In genomic region chr4:120144343-120144742, GRCm38 (mm10) we compare ENCODE assay signal across 11 mouse cellular contexts. TPM values are rescaled to one million over a fixed set of nuclear protein-coding genes. Genes with fewer than 3 reads are reported as not detected.
DNase-seq lines count a peak whose midpoint lies in the region; ATAC-seq and TF ChIP-seq lines count a peak whose summit lies in the region.
"Had no signal": no experiment of that assay in that cellular context is flagged by ENCODE, and none has a peak within 500 bp of the region (broad histone marks: within the 10 kb centered on the region; RNA-seq: fewer than 3 reads in every experiment).

No protein-coding gene starts in this region.

- H3K9ac ChIP-seq in heart, embryonic 11.5 days (ENCODE audit: low read depth, low read length): no peak overlapping the region
- H3K9ac ChIP-seq in heart, embryonic 15.5 days: no peak overlapping the region; the same call in 1 of the 2 replicates
- no peak overlapping the region for H3K9ac ChIP-seq in stomach, postnatal 0 days (ENCODE audit: low read length)
- H3K9ac ChIP-seq in neural tube, embryonic 15.5 days (replicated peaks): no peak overlapping the region
- H3K9ac ChIP-seq: liver, embryonic 15.5 days had no signal

- 63% methylated on average over 5 of the region's 5 CpGs for WGBS in heart, embryonic 11.5 days (ENCODE audit: insufficient replicate concordance)
- WGBS in heart, embryonic 15.5 days: 51% methylated on average over 5 of the region's 5 CpGs
- 34% methylated on average over 5 of the region's 5 CpGs for WGBS in stomach, postnatal 0 days
- WGBS in neural tube, embryonic 15.5 days: 84% methylated on average over 5 of the region's 5 CpGs

- DNase-seq in heart, adult 11 months: peak; percentile 96
- DNase-seq in urinary bladder, postnatal 36 days (ENCODE audit: low spot score in 2 of 2): peak; percentile 42 to 62
- DNase-seq in urinary bladder, adult 2 months (ENCODE audit: low spot score): no peak
- peak; percentile 39 for DNase-seq in stomach, postnatal 0 days (ENCODE audit: low spot score)
- DNase-seq: kidney, adult 18-20 months had no signal

- no peak for ATAC-seq in heart, embryonic 11.5 days (replicated peaks; ENCODE audit: insufficient number of reproducible peaks, low FRiP score, low TSS enrichment)
- no peak for ATAC-seq in heart, embryonic 15.5 days (replicated peaks; ENCODE audit: insufficient number of reproducible peaks, insufficient read depth, low FRiP score, low read depth)
- peak; percentile 33; the same call in 1 of the 2 replicates for ATAC-seq in stomach, postnatal 0 days (ENCODE audit: low FRiP score, low TSS enrichment)
- ATAC-seq in activated CD4-positive, CD25-positive, alpha-beta regulatory T cell, adult 4 months: no peak
- ATAC-seq in neural tube, embryonic 15.5 days (ENCODE audit: low FRiP score): no peak
- ATAC-seq: midbrain, embryonic 16.5 days had no signal

- 0 out of 2 replicates have a peak, but pooled peaks cover 3% of the 10 kb centered on the region for H3K27me3 ChIP-seq in heart, embryonic 11.5 days (ENCODE audit: control insufficient read depth, insufficient read depth, low read length)
- no peaks in the 10 kb centered on the region for H3K27me3 ChIP-seq in heart, embryonic 15.5 days
- H3K27me3 ChIP-seq in stomach, postnatal 0 days (ENCODE audit: control insufficient read depth, insufficient read depth, low read length): no peaks in the 10 kb centered on the region
- H3K27me3 ChIP-seq in neural tube, embryonic 15.5 days (replicated peaks): no peaks in the 10 kb centered on the region

- no peak overlapping the region for H3K27ac ChIP-seq in heart, embryonic 11.5 days (ENCODE audit: low read depth, low read length)
- peak overlapping the region; percentile 75 for H3K27ac ChIP-seq in heart, embryonic 15.5 days
- H3K27ac ChIP-seq in stomach, postnatal 0 days (replicated peaks): peak overlapping the region; percentile 56
- no peak overlapping the region for H3K27ac ChIP-seq in neural tube, embryonic 15.5 days (replicated peaks)
- H3K27ac ChIP-seq: liver, embryonic 15.5 days had no signal

- H3K4me1 ChIP-seq in heart, embryonic 11.5 days (ENCODE audit: control insufficient read depth, insufficient read depth, low read length): peaks cover 17% of the 10 kb centered on the region; the same call in 1 of the 2 replicates
- peaks cover 46% of the 10 kb centered on the region for H3K4me1 ChIP-seq in heart, embryonic 15.5 days (replicated peaks)
- peaks cover 3% of the 10 kb centered on the region; the same call in 1 of the 2 replicates for H3K4me1 ChIP-seq in stomach, postnatal 0 days (replicated peaks; ENCODE audit: control insufficient read depth, insufficient read depth)
- peaks cover 10% of the 10 kb centered on the region for H3K4me1 ChIP-seq in neural tube, embryonic 15.5 days

- no peak for TF ChIP-seq EP300 in stomach, postnatal 0 days (optimal IDR thresholded peaks at IDR 0.05)

- no peak overlapping the region for H3K4me3 ChIP-seq in heart, embryonic 11.5 days (ENCODE audit: low read depth, low read length)
- no peak overlapping the region for H3K4me3 ChIP-seq in heart, embryonic 15.5 days
- no peak overlapping the region for H3K4me3 ChIP-seq in stomach, postnatal 0 days (ENCODE audit: low read depth, low read length)
- H3K4me3 ChIP-seq in neural tube, embryonic 15.5 days (replicated peaks): no peak overlapping the region
- H3K4me3 ChIP-seq: liver, embryonic 15.5 days had no signal

- TF ChIP-seq CTCF in stomach, postnatal 0 days (IDR thresholded peaks at IDR 0.05; ENCODE audit: low read depth): no peak

- no peak overlapping the region for H3K4me2 ChIP-seq in heart, embryonic 11.5 days
- no peak overlapping the region for H3K4me2 ChIP-seq in heart, embryonic 15.5 days
- no peak overlapping the region for H3K4me2 ChIP-seq in stomach, postnatal 0 days (replicated peaks; ENCODE audit: low read depth)
- H3K4me2 ChIP-seq in neural tube, embryonic 15.5 days: no peak overlapping the region
- H3K4me2 ChIP-seq: liver, embryonic 15.5 days had no signal

- no peaks in the 10 kb centered on the region for H3K9me3 ChIP-seq in heart, embryonic 11.5 days (replicated peaks; ENCODE audit: control insufficient read depth, low read length)
- H3K9me3 ChIP-seq in heart, embryonic 15.5 days (replicated peaks): no peaks in the 10 kb centered on the region
- no peaks in the 10 kb centered on the region for H3K9me3 ChIP-seq in stomach, postnatal 0 days (ENCODE audit: control insufficient read depth, low read length)
- no peaks in the 10 kb centered on the region for H3K9me3 ChIP-seq in neural tube, embryonic 15.5 days (replicated peaks)
- H3K9me3 ChIP-seq: liver, embryonic 15.5 days had no signal

- H3K36me3 ChIP-seq in heart, embryonic 11.5 days (ENCODE audit: control insufficient read depth, insufficient read depth, low read length): no peaks in the 10 kb centered on the region
- no peaks in the 10 kb centered on the region for H3K36me3 ChIP-seq in heart, embryonic 15.5 days
- H3K36me3 ChIP-seq in stomach, postnatal 0 days (ENCODE audit: control insufficient read depth, insufficient read depth, low read length): no peaks in the 10 kb centered on the region
- no peaks in the 10 kb centered on the region for H3K36me3 ChIP-seq in neural tube, embryonic 15.5 days
- H3K36me3 ChIP-seq: liver, embryonic 15.5 days had no signal

RNA-seq across cellular contexts. Expression of gene Edn2, which starts 16.7 kb away (rescaled TPM):
- polyA plus RNA-seq in heart, embryonic 11.5 days (2014; fragmentation: Nextera tagmentation; extraction: Ambion mirVana): 0.30 and 0.87 TPM in 2 replicates
- polyA plus RNA-seq in urinary bladder, adult 2 months (2012; rRNA removed): 0.10 and 0.24 TPM in 2 replicates
- 0.54 and 0.71 TPM in 2 replicates for polyA plus RNA-seq in heart, embryonic 15.5 days (2015; fragmentation: Nextera tagmentation; extraction: Ambion mirVana)
- polyA plus RNA-seq in stomach, postnatal 0 days (2015; fragmentation: Nextera tagmentation; extraction: Ambion mirVana): 1.9 and 2.2 TPM in 2 replicates
- not detected for polyA plus RNA-seq in activated CD4-positive, CD25-positive, alpha-beta regulatory T cell, adult 4 months (2017; shearing (Covaris generic))
- 0.14 and 1.3 TPM in 2 replicates for polyA plus RNA-seq in neural tube, embryonic 15.5 days (2015; fragmentation: Nextera tagmentation; extraction: Ambion mirVana)
- polyA plus RNA-seq: liver, embryonic 15.5 days; midbrain, embryonic 16.5 days had no signal

Comparison
In these comparisons a context has a peak if more than half of its experiments do, and no peak if none do; other contexts are left out.
1. H3K27ac ChIP-seq: peak in heart, embryonic 15.5 days (single experiment) and stomach, postnatal 0 days (single experiment); none in heart, embryonic 11.5 days (single experiment) and neural tube, embryonic 15.5 days (single experiment).